Comparison of ENCODE assay signal across 8 mouse cellular contexts in genomic region chr11:96910003-96910402, GRCm38 (mm10). TPM values are rescaled to one million over a fixed set of nuclear protein-coding genes. Genes with fewer than 3 reads are reported as not detected.
A peak's percentile ranks its signal among the peaks of the same experiment; 100 is the strongest.
DNase-seq lines count a peak whose midpoint lies in the region; ATAC-seq lines count a peak whose summit lies in the region.

No protein-coding gene starts in this region.

- 22% methylated on average over 7 of the region's 7 CpGs for WGBS in hindbrain, embryonic 13.5 days

- peak; percentile 85 for DNase-seq in R1 (ENCODE audit: low read depth, low spot score)
- peak; percentile 89 for DNase-seq in cerebellum, adult 9-10 months
- DNase-seq in layer of hippocampus, postnatal 14 days (ENCODE audit: low spot score in 2 of 2) = peak; percentile 81 to 87
- DNase-seq in lung, postnatal 25 days (ENCODE audit: low spot score) = peak; percentile 85
- DNase-seq in right cerebral cortex, adult 18-20 months = peak; percentile 82
- peak; percentile 67 for DNase-seq in yolk sac, embryonic 10.5 days (ENCODE audit: low spot score)

- no peak overlapping the region for H3K27ac ChIP-seq in hindbrain, embryonic 13.5 days

- peaks cover 37% of the 10 kb centered on the region for H3K36me3 ChIP-seq in hindbrain, embryonic 13.5 days

- peaks cover 52% of the 10 kb centered on the region for H3K4me1 ChIP-seq in hindbrain, embryonic 13.5 days (replicated peaks)

- no peak overlapping the region for H3K4me2 ChIP-seq in hindbrain, embryonic 13.5 days

- 0 out of 2 replicates have a peak, but pooled peaks cover 2% of the 10 kb centered on the region for H3K27me3 ChIP-seq in hindbrain, embryonic 13.5 days

- peak; percentile 92 for ATAC-seq in frontal cortex, adult (ENCODE audit: low TSS enrichment)
- peak; percentile 49 for ATAC-seq in hindbrain, embryonic 13.5 days (ENCODE audit: low FRiP score)

- no peaks in the 10 kb centered on the region for H3K9me3 ChIP-seq in hindbrain, embryonic 13.5 days

- H3K9ac ChIP-seq in hindbrain, embryonic 13.5 days = 0 out of 2 replicates have a peak overlapping the region, but pooled peaks have one; percentile 19

- no peak overlapping the region for H3K4me3 ChIP-seq in hindbrain, embryonic 13.5 days

RNA-seq across cellular contexts. Expression of gene Cdk5rap3, which starts 6.3 kb away (rescaled TPM):
- 92.9 and 100 TPM in 2 replicates for polyA plus RNA-seq in hindbrain, embryonic 13.5 days (2015; fragmentation: Nextera tagmentation; extraction: Ambion mirVana)
- 10 to 100 TPM; 41.2 to 47.2 TPM for total RNA-seq in layer of hippocampus, postnatal 14 days (2021)

RNA-seq across cellular contexts. Expression of gene Prr15l, which starts 17.9 kb away (rescaled TPM):
- 0.29 and 0.43 TPM in 2 replicates for polyA plus RNA-seq in hindbrain, embryonic 13.5 days (2015; fragmentation: Nextera tagmentation; extraction: Ambion mirVana)
- total RNA-seq in layer of hippocampus, postnatal 14 days (2021) = not detected

RNA-seq across cellular contexts. Expression of gene Pnpo, which starts 33.8 kb away (rescaled TPM):
- 20.5 and 22.6 TPM in 2 replicates for polyA plus RNA-seq in hindbrain, embryonic 13.5 days (2015; fragmentation: Nextera tagmentation; extraction: Ambion mirVana)
- total RNA-seq in layer of hippocampus, postnatal 14 days (2021) = 10 to 100 TPM; 33.0 to 36.7 TPM
